Mouse (Mus musculus) E14TG2a.4 (cell line): ENCODE measurements at regions not wholly inside any gene's neighbourhood (a gene's known extent, or its start where the extent isn't known, plus 50 kb on each side); places are given as distances from the start of the nearest gene placed in this dataset.

Experiments
- H3K27me3 ChIP-seq: 2 replicates; pipeline ENCODE4 v1.6.1; 2014; ENCODE audit warnings: low read length, control low read depth; ENCODE audit not compliant: insufficient read depth
- H3K36me3 ChIP-seq: 2 replicates; pipeline ENCODE4 v1.6.1; 2014; ENCODE audit warnings: low read length, control low read depth; ENCODE audit not compliant: insufficient read depth
- H3K4me1 ChIP-seq: replicated peaks from 2 replicates; pipeline ENCODE4 v1.6.1; 2014; ENCODE audit warnings: low read depth, low read length, control low read depth
- H3K4me3 ChIP-seq: replicated peaks from 2 replicates; pipeline ENCODE4 v1.5.1; 2014; ENCODE audit warnings: mild to moderate bottlenecking, low read length
- H3K9me3 ChIP-seq: 2 replicates; pipeline ENCODE4 v1.6.1; 2014; ENCODE audit warnings: low read length, control low read depth
- CTCF ChIP-seq: conservative IDR thresholded peaks from 2 replicates; pipeline ENCODE4 v1.5.1; 2014; ENCODE audit warnings: low read length
- NANOG ChIP-seq: IDR thresholded peaks from 2 replicates; pipeline ENCODE4 v1.6.1; 2014; ENCODE audit warnings: borderline replicate concordance, low read length, mixed read lengths
- POU5F1 ChIP-seq: IDR thresholded peaks from 2 replicates; pipeline ENCODE4 v1.6.1; 2014; ENCODE audit warnings: low read length, borderline replicate concordance

- H3K27me3 ChIP-seq: no peaks in the 10 kb centered on the region
- no peaks in the 10 kb centered on the region for H3K9me3 ChIP-seq
- no peak overlapping the region for H3K4me3 ChIP-seq
- TF ChIP-seq CTCF: no peak
- no peak for TF ChIP-seq NANOG
- no peak for TF ChIP-seq POU5F1
- no peaks in the 10 kb centered on the region for H3K36me3 ChIP-seq
- no peaks in the 10 kb centered on the region for H3K4me1 ChIP-seq
Measured at GRCm38 (mm10) chr15:72360049-72360448, 1474.3 kb upstream of the Gm6569 start.

DNA sequence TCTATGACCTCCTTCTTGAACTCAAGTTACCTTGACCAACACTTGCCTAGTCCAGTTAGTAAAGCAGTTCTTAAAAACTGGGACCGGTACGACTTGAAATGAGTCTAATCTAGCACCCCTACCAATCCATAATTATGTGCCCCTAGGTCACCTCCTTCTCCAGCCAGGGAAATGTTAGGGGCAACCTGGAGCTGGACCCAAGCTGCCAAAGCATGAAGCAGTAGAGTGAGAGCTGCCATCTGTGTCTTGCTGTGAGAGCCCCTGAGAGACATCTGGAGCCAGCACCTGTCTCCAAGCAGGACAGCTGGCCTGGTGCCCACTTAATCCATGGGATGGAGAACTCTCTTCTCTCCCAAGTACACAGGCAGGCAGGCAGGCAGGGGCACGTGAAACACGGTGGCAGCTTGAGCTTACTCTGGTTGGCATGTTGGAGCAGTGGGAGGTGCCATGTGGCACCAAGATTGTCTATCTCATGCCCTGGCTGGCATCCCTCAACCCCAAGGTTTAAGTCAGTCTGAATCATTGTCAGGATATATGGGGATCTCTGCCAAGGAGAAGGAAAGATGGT, 1473.8 kb upstream of the Gm6569 start:
- TF ChIP-seq NANOG (no peak), CTCF (no peak), POU5F1 (no peak)
- no peaks in the 10 kb centered on the region for H3K4me1 ChIP-seq
- no peaks in the 10 kb centered on the region for H3K9me3 ChIP-seq
- no peaks in the 10 kb centered on the region for H3K36me3 ChIP-seq
- no peak overlapping the region for H3K4me3 ChIP-seq
- H3K27me3 ChIP-seq: no peaks in the 10 kb centered on the region

DNA sequence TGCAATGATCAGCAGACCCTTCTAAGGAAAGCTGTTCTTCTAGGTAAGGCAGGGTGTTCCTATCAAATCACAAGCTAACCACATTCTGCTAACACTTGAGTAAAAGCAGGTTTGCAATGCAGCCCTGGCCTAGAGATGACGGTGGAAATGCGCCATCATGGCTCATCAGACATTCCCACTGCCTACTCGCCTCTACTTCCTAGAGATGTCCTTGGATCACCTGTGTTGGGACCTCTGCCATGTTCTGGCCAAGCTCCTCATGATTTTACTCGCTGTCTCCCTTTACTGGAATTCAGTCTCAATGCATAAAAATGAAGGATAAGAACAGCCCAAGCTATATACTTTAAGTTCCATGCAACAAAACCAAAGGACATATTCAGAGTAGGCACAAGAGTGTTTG, 1461.3 kb upstream of the Gm6569 start:
- no peak for TF ChIP-seq NANOG
- no peak for TF ChIP-seq CTCF
- no peak for TF ChIP-seq POU5F1
- no peak overlapping the region for H3K4me3 ChIP-seq
- H3K9me3 ChIP-seq: no peaks in the 10 kb centered on the region
- H3K36me3 ChIP-seq: no peaks in the 10 kb centered on the region
- H3K4me1 ChIP-seq: no peaks in the 10 kb centered on the region
- no peaks in the 10 kb centered on the region for H3K27me3 ChIP-seq

DNA sequence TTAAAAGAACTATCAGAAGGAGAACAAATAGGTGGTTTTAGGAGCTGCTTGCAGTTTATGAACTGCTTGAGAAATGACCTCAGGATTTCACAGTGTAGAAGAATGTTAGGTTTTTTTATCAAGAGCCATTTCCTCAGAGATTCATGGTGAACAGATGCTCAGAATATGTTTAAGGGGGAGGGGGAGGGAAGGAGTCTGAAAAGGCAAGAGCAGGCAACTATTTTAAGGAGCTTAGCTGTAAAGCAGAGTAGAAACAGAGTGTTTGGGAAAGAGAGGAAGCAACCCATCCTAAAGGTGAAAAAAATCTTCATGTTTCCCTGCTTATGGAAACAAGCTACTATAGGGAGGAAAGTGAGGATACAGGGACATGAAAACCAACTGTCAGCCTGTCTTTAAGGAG, 1457.2 kb upstream of the Gm6569 start:
- no peaks in the 10 kb centered on the region for H3K36me3 ChIP-seq
- no peaks in the 10 kb centered on the region for H3K4me1 ChIP-seq
- TF ChIP-seq CTCF: no peak
- TF ChIP-seq NANOG: no peak
- H3K27me3 ChIP-seq: no peaks in the 10 kb centered on the region
- no peak overlapping the region for H3K4me3 ChIP-seq
- H3K9me3 ChIP-seq: no peaks in the 10 kb centered on the region

DNA sequence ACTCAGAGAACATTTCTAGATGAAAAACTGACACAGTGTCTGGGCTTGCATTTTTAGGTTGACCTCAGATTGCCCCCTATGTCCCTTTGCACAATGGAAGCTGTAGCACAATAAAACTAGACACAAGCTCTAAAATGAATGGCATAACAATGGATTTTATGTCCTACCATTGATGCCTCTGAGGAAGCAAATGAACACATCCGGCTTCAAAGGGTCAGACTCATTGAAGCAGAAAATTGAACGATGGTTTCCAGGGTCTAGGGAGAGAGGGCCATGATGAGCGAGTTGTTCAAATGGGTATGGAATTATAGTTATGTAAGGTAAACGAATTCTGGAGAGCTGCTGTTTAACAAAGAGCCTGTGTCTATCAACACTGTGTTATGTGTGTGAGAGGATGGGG, 1455.1 kb upstream of the Gm6569 start:
- H3K27me3 ChIP-seq: no peaks in the 10 kb centered on the region
- H3K4me3 ChIP-seq: no peak overlapping the region
- H3K4me1 ChIP-seq: no peaks in the 10 kb centered on the region
- TF ChIP-seq POU5F1: no peak
- peak; percentile 74; the same call in 1 of the 2 replicates for TF ChIP-seq NANOG
- no peaks in the 10 kb centered on the region for H3K36me3 ChIP-seq
- no peaks in the 10 kb centered on the region for H3K9me3 ChIP-seq

- TF ChIP-seq NANOG (no peak), CTCF (no peak), POU5F1 (no peak)
- no peaks in the 10 kb centered on the region for H3K4me1 ChIP-seq
- H3K36me3 ChIP-seq: no peaks in the 10 kb centered on the region
- H3K9me3 ChIP-seq: no peaks in the 10 kb centered on the region
- no peaks in the 10 kb centered on the region for H3K27me3 ChIP-seq
- H3K4me3 ChIP-seq: no peak overlapping the region
Measured at GRCm38 (mm10) chr15:72381164-72381563, 1453.2 kb upstream of the Gm6569 start.

GRCm38 (mm10) chr15:72381744-72382143, 1452.6 kb upstream of the Gm6569 start:
- Histone ChIP-seq H3K4me1 (no peaks in the 10 kb centered on the region), H3K36me3 (no peaks in the 10 kb centered on the region), H3K4me3 (no peak overlapping the region), H3K27me3 (no peaks in the 10 kb centered on the region), H3K9me3 (no peaks in the 10 kb centered on the region)
- TF ChIP-seq CTCF (no peak), POU5F1 (no peak), NANOG (no peak)

DNA sequence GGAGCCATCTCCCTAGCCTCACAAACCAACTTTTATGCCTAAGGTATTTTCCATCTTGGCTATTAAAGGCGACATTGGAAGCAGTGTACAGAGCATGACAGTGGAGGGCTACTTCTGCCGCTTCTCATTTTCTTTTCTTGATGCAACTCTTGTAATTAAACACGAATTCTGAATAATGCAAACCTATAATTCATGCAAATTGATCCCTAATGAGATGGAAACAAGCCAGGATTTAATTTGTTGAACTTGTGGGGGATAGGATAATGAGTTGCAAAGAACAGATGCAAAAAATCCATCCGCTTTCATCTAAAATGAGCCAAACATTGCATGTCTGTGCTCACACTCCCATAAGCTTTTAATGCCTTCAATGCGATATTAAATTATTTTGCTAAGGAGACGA, 1451.8 kb upstream of the Gm6569 start:
- Histone ChIP-seq H3K4me1 (no peaks in the 10 kb centered on the region), H3K36me3 (no peaks in the 10 kb centered on the region), H3K9me3 (no peaks in the 10 kb centered on the region), H3K4me3 (no peak overlapping the region), H3K27me3 (no peaks in the 10 kb centered on the region)
- TF ChIP-seq POU5F1 (no peak), NANOG (no peak), CTCF (no peak)

DNA sequence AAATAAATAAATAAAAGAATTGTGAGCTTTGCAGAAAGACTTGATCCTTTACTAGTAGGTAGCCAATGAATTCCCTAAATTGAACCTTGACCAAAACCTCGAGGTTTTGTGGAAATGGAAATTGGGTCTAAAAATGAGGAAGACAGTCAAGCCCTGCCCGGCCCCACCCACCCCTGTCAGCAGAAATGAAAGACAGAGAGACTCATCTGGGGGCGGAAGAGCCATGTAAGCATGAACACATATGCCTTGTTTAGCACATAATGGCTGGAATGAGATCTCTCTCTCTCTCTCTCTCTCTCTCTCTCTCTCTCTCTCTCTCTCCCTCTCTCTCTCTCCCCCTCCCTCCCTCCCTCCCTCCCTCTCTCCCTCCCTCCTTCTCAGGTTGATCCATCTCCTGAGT, 1451.3 kb upstream of the Gm6569 start:
- no peaks in the 10 kb centered on the region for H3K4me1 ChIP-seq
- no peak overlapping the region for H3K4me3 ChIP-seq
- H3K9me3 ChIP-seq: no peaks in the 10 kb centered on the region
- H3K36me3 ChIP-seq: no peaks in the 10 kb centered on the region
- no peaks in the 10 kb centered on the region for H3K27me3 ChIP-seq
- TF ChIP-seq POU5F1 (no peak), NANOG (no peak), CTCF (no peak)
